Mouse (Mus musculus) embryo, embryonic 11 days (tissue): Measurements from ENCODE around the gene Trit1.
"Not testable (repeated sequence)": the region's sequence is repeated elsewhere in the genome, so short reads cannot be mapped to it uniquely, and the experiment has no call there.

ENCODE experiments used
- DNase-seq: peaks from one replicate; pipeline ENCODE4 v3.0.0-alpha.2; 2015

Trit1 gene

GRCm38 (mm10) chr4:122998537-122999262 is 17.7 kb upstream of the Trit1 start:
- peak; percentile 91 for DNase-seq

DNA sequence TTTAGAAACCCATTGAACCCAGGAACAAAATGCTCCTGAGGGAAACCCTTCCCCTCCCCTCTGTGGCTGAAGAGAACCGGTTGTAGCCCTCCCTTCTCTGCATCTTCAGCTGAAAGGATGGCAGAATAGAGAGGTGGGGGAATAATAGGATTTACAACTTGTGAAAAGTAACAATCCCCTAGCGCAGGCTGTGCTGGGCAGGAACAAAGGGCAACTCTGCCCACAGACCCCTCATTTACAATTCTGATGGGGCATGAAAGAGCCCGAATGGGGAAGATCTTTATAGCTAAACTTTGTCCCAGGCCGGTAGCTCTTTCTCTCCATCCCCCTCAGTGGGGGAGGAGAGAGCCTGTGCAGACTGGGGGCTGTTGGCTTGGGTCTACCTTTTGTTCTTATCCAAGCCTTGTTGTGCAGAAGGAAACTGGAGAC is 17.1 kb upstream of the Trit1 start:
- peak; percentile 79 for DNase-seq

DNA sequence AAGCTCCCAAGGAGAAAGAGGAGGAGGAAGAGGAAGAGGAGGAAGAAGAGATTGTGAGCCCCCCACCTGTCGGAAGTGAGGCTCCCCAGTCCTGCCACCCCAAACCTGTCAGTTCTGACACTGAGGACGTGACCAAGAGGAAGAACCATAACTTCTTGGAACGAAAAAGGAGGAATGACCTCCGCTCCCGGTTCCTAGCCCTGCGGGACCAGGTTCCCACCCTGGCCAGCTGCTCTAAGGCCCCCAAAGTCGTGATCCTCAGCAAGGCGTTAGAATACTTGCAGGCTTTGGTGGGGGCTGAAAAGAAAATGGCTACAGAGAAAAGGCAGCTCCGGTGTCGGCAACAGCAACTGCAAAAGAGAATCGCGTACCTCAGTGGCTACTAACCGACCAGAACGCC is 16.3 kb upstream of the Trit1 start:
- DNase-seq: no peak

DNA sequence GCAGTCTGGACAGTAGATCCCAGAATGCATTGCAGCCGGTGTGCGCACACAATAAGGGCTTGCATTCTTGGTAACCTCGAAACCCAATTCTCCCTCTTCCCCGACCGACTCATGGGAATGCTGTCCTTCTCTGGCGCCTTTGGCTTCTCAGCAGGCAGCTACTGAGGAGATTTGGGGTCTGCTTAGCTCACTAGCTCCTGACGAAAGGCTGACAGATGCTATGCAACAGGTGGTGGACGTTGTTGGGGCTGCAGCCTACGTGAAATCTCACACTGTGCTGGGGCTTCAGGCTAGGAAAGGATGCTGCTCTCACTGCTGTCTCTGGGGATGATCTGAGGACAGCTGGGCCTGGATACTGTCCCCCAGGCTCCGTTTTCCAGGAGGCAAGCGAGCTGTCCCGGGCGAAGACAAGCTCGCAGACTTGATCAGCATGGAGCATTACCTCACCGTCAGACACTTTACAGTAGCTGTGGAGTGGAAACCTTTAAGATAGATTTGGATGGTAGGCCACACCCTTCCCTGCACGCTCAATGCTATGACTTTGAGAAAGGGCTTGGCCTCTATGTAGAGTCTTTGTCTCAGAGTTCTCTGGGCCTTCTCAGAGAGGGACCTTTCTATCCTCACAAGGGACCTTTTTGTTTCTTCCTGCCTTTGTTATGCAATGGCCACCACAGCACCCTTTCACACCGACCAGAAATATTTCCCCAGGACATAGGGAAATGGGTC is 15.6 kb upstream of the Trit1 start:
- no peak for DNase-seq

DNA sequence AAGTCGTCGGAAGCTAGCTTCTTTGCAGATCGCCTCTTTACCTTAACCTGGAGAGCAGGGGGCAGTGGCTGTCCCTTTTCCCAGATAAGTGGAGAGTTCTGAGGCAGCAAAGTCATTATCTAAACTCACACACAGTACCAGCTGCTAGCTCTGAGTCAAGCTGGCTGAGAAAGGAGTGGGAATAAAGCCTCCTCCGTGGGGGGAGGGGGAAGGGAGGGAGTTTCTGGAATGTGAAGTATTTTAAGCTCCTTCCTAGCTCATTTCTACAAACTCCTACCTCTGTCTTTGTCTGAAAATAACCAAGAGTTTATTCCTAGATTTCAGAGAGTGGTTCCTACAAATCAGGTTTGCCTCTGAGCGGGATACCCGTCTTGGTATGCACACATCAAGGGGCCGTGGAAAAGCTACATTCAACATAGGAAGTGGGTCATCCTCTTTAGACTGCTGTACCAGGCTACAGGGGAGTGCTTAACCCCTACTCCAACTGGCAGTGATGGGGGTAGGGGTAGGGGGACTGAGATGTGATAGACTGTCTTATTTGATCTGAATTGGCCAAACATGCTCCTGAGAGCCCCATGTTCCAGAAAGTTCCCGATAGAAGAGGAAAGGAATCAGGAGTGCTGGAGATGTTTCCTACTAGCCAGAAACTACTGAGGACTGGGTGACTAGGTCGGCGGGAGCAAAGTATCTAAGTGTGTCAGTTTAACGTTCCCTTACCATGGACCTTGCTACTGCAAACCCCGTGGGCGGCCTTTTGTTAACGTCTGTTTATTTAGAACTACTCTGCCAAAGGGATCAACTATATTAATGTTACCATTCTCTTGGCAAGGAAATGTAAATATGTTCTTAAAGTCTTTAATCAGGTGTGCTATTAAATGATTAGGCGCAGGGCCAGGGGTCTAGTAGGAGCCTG is 11.1 kb upstream of the Trit1 start:
- DNase-seq: peak; percentile 59

DNA sequence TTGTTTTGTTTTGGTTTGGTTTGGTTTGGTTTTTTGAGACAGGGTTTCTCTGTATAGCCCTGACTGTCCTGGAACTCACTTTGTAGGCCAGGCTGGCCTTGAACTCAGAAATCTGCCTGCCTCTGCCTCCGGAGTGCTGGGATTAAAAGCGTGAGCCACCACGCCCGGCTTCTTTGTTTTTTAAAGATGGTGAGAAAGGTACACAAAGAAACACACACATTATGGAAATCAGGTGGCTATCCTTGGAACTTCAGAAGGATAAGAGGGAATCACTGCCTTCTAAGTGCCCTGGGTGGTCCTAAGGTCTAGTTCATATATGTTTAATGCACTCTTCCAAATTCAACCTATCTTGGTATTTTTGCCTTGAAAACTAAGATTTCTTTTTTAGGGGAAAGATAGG is 3.9 kb upstream of the Trit1 start:
- DNase-seq: not testable (repeated sequence)

DNA sequence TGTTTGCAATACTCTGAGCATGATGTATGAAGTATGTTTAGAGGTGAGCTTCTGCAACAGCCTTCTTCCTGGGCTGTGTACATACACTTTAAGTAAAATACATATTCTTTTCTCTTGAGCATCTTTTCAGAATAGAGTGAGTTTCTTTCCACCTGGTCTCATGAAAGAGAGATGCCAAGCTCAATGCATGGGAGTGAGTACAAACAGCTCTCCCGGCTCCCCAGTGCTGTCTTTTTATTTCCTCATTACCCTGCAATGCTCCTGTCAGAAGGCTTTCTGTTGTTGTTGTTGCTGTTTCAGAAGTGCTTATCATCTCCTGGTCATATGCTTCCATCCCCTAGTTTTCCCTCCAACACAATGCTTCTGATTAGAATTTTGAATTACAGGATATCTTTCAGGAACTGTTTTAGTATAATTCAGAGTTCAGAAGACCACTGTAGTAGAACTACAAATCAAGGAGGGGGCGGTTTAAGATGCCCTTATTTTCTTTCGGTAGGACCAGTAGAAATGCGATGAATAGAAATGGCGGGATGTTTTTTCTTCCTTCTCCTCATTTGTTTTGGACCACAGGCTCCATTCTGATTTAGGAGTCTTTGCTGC is 3.0 kb upstream of the Trit1 start:
- DNase-seq: no peak

DNA sequence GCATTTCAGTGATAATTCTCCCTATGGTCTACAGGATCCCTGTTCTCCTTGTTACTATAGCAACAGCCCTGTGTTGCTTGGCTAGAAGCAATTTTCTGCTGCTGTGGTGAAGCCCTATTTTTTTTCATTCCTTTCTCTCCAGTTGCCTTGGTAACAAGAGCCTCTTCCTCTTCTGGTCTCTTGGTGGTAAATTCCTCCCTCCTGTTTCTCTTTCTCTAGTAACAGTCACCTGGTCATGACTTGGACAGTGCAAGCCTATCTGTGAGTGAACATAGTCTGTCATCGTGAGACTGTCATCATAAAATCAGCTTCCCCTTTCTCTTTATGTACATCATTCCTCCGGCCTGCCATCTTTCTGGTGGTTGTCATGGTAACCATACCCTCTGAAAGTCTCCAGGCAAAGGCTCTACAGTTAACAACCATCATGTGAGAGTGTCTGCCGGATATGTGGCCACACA is 2.4 kb upstream of the Trit1 start:
- peak; percentile 82 for DNase-seq

GRCm38 (mm10) chr4:123014501-123015282 is 1.7 kb upstream of the Trit1 start:
- peak; percentile 32 for DNase-seq

GRCm38 (mm10) chr4:123021591-123021990 is 5.2 kb downstream of the Trit1 start:
- no peak for DNase-seq

GRCm38 (mm10) chr4:123022896-123023295 is 6.5 kb downstream of the Trit1 start:
- DNase-seq: no peak

DNA sequence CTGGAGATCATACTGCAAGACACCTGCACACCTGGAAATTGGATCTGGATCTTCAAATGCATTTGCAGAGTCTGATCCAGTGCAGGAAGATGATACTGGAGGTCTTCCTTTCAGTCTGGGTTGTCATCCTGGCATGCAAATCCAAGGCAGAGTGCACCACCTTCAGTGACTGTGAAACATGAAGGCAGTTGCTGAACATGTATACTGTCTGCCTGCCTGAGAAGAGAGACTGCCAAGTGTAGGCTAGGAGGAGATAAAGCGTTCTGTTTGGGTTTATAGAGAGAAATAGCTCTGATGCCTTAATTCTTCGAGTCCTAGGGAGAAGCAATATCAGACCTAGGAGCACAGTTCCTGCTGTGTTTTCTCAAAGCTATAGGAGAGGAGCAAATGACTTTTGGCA is 9.0 kb downstream of the Trit1 start:
- no peak for DNase-seq

DNA sequence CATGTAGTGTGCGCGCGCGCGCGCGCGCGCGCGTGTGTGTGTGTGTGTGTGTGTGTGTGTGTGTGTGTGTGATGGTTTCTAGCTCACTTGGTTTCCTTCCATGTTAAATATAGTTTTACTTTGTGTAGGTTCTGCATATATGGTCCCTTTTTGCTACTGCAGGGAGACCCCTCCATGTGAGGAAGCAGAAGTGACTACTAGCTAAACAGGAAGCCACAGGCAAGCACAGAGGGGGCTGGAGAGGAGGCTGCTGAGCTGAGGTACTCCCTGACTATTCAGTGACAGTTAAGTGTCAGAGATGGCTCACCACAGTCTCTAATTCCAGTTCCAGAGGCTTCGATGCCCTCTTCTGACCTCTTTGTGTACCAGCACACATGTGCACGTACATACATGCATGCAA is 9.8 kb downstream of the Trit1 start:
- no peak for DNase-seq

GRCm38 (mm10) chr4:123026597-123026996 is 10.2 kb downstream of the Trit1 start:
- no peak for DNase-seq

- DNase-seq: no peak
These were observed 18.4 kb downstream of the Trit1 start for GRCm38 (mm10) chr4:123034841-123035240.

DNA sequence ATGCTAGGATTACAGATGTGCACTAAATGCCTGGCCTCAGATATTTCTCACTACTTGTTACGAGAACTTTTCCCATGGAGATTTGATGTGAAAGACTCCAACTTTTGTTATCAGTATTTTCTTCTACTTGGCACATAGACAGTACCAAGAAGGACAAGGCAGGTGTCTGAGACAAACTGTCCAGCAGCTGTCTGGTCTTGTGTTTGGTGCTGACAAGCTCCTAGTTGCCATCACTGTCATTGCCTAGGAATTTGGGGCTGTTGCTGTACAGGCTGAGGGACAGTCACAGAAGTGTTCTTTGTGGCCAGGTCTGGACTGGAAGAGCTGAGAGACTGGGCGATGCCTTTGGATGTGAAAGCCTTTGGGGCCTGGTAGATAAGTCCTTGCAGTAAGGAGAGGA is 19.2 kb downstream of the Trit1 start:
- DNase-seq: no peak

- no peak for DNase-seq
These were observed 20.3 kb downstream of the Trit1 start for GRCm38 (mm10) chr4:123036710-123037109.

GRCm38 (mm10) chr4:123041131-123041530 is 24.7 kb downstream of the Trit1 start:
- DNase-seq: no peak

GRCm38 (mm10) chr4:123043858-123044257 is 27.5 kb downstream of the Trit1 start:
- DNase-seq: no peak

- DNase-seq: no peak
These were observed 28.4 kb downstream of the Trit1 start for GRCm38 (mm10) chr4:123044842-123045241.

DNA sequence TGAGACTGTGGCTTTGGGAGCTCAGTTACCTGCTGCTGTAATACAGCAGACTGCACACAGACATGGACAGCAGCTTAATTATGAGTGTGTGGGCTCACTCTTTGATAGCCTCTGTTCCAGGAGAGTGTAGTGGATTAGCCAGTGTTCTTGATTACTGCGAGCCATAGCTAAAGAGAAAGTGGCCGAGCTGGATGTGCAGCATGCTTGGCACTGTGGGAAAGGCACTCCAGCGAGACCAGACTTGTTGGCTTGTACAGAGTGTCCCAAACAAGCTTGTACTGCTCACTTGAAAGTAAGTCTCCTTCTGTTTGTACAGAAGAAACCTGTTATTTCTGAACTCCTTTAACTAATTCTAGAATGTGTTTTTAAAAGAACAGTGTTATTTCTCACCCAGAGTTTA is 29.9 kb downstream of the Trit1 start:
- DNase-seq: peak; percentile 17

DNA sequence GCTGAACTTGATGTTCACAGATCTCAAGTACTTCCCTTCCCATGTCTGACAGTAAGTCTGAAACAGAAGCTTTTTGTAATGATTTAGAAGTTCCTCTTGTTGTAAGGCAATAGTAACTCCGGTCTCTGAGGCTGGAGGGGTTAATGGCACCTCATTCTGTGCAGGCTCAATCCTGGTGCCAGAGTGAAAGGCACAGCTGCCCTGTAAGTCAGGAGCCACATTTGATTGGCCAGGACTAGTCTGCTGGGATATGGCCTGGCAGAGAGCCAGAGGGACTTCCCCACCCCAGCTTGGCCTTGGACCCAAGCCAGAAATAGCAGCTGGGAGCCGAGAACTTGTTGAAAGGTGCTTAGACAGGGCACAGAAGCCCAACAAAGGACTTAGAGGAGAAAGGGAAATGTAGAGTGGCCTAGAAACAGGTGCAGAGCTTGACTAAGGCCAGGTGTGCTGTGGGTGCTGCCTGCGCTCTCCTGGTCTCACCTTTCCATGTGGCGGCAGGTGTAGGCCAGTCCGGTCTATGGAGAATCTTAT is 34.3 kb downstream of the Trit1 start:
- DNase-seq: peak; percentile 67
